ENCODE assay signal across 9 mouse cellular contexts in the genomic region with DNA sequence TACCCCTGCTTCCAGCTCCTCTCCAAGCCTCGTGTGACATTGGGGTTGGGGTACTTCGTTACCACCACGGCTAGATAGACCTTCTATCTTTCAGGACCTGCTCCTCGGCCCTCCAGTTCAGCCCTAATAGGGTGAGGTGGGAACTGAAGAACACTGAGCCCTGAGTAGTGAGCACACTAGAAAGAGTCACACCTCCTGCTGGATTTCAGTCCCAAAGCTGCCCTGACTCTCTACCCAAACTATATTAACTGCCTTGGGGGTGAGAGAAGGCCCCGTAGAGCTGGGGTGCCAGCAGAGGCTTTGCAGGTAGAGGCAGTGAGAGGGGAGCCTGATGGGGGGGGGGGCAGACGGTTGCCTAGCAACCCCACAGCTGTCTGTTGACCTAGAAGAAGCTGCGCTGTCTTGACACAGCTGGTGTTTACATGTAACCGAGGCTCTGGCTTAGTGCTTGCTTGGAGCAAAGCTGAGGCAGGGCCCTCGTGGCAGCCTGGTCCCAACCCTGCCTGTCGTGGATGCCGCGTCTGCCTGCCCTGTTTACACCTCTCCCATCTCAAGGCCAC. TPM values are rescaled to one million over a fixed set of nuclear protein-coding genes. Genes with fewer than 3 reads are reported as not detected.
DNase-seq lines count a peak whose midpoint lies in the region; ATAC-seq and TF ChIP-seq lines count a peak whose summit lies in the region.
"Had no signal": no experiment of that assay in that cellular context is flagged by ENCODE, and none has a peak within 500 bp of the region (broad histone marks: within the 10 kb centered on the region; RNA-seq: fewer than 3 reads in every experiment).

No protein-coding gene starts in this region.

- 25% methylated on average over 12 of the region's 12 CpGs for WGBS in liver, embryonic 11.5 days
- 16% methylated on average over 12 of the region's 12 CpGs for WGBS in forebrain, postnatal 0 days
- WGBS in liver, embryonic 12.5 days (ENCODE audit: insufficient replicate concordance), result 38% methylated on average over 12 of the region's 12 CpGs

- no peak for ATAC-seq in liver, embryonic 11.5 days (replicated peaks; ENCODE audit: low FRiP score)
- ATAC-seq in forebrain, postnatal 0 days, result peak; percentile 28; the same call in 1 of the 2 replicates
- ATAC-seq in liver, embryonic 12.5 days, result no peak
- ATAC-seq in monocyte, adult 5-6 weeks (replicated peaks; ENCODE audit: insufficient number of reproducible peaks, low FRiP score, low TSS enrichment, poor library complexity, severe bottlenecking), result no peak

- H3K27me3 ChIP-seq in liver, embryonic 11.5 days (replicated peaks; ENCODE audit: control insufficient read depth, insufficient read depth, low read length), result peaks cover 18% of the 10 kb centered on the region
- no peaks in the 10 kb centered on the region for H3K27me3 ChIP-seq in forebrain, postnatal 0 days (ENCODE audit: insufficient read depth, low read length)
- H3K27me3 ChIP-seq in liver, embryonic 12.5 days (replicated peaks), result peaks cover 45% of the 10 kb centered on the region

- TF ChIP-seq CTCF in forebrain, postnatal 0 days (IDR thresholded peaks at IDR 0.05; ENCODE audit: low read depth), result no peak

- peak overlapping the region; percentile 82 for H3K4me2 ChIP-seq in liver, embryonic 11.5 days
- H3K4me2 ChIP-seq in forebrain, postnatal 0 days (ENCODE audit: low read depth), result peak overlapping the region; percentile 94
- H3K4me2 ChIP-seq in liver, embryonic 12.5 days, result peak overlapping the region; percentile 72

- no peaks in the 10 kb centered on the region for H3K36me3 ChIP-seq in liver, embryonic 11.5 days (ENCODE audit: control insufficient read depth, insufficient read depth, low read length)
- H3K36me3 ChIP-seq in forebrain, postnatal 0 days (ENCODE audit: insufficient read depth), result no peaks in the 10 kb centered on the region
- no peaks in the 10 kb centered on the region for H3K36me3 ChIP-seq in liver, embryonic 12.5 days

- H3K9ac ChIP-seq in liver, embryonic 11.5 days (ENCODE audit: low read depth, low read length), result no peak overlapping the region
- H3K9ac ChIP-seq in forebrain, postnatal 0 days, result peak overlapping the region; percentile 59
- H3K9ac ChIP-seq in liver, embryonic 12.5 days, result no peak overlapping the region

- DNase-seq in liver, embryonic 11.5 days (ENCODE audit: low spot score), result no peak
- no peak for DNase-seq in liver
- peak; percentile 57 for DNase-seq in forebrain, postnatal 0 days
- DNase-seq in retina, embryonic 14.5 days (ENCODE audit: low spot score), result peak; percentile 70
- no peak for DNase-seq in ovary, adult 18-20 months (ENCODE audit: low spot score)
- DNase-seq in cerebellum, postnatal 36 days, result no peak

- H3K9me3 ChIP-seq in liver, embryonic 11.5 days (ENCODE audit: control insufficient read depth, low read length), result no peaks in the 10 kb centered on the region
- no peaks in the 10 kb centered on the region for H3K9me3 ChIP-seq in forebrain, postnatal 0 days (ENCODE audit: low read length)
- no peaks in the 10 kb centered on the region for H3K9me3 ChIP-seq in liver, embryonic 12.5 days (replicated peaks)
- H3K9me3 ChIP-seq: megakaryocyte, embryonic 14.5 days had no signal

- peak overlapping the region; percentile 43; the same call in 1 of the 2 replicates for H3K4me3 ChIP-seq in liver, embryonic 11.5 days (ENCODE audit: low read depth, low read length)
- H3K4me3 ChIP-seq in forebrain, postnatal 0 days (ENCODE audit: low read depth, low read length), result peak overlapping the region; percentile 39
- no peak overlapping the region for H3K4me3 ChIP-seq in liver, embryonic 12.5 days

- peak overlapping the region; percentile 28; the same call in 1 of the 2 replicates for H3K27ac ChIP-seq in liver, embryonic 11.5 days (ENCODE audit: low read depth, low read length)
- H3K27ac ChIP-seq in forebrain, postnatal 0 days (ENCODE audit: low read depth, low read length), result peak overlapping the region; percentile 51
- H3K27ac ChIP-seq in liver, embryonic 12.5 days, result no peak overlapping the region

- peaks cover 46% of the 10 kb centered on the region for H3K4me1 ChIP-seq in liver, embryonic 11.5 days (replicated peaks; ENCODE audit: control insufficient read depth, insufficient read depth, low read length)
- H3K4me1 ChIP-seq in forebrain, postnatal 0 days (ENCODE audit: insufficient read depth), result peaks cover 36% of the 10 kb centered on the region
- H3K4me1 ChIP-seq in liver, embryonic 12.5 days, result peaks cover 45% of the 10 kb centered on the region

RNA-seq across cellular contexts. Expression of a gene that starts 44.4 kb away (rescaled TPM):
- polyA plus RNA-seq in liver, embryonic 11.5 days (2014; fragmentation: Nextera tagmentation; extraction: Ambion mirVana), result 32.1 and 42.2 TPM in 2 replicates
- 8.1 and 11.3 TPM in 2 replicates for total RNA-seq in forebrain, postnatal 0 days (2014; rRNA removed)
- 15.7 and 24.1 TPM in 2 replicates for polyA plus RNA-seq in forebrain, postnatal 0 days (2015; fragmentation: Nextera tagmentation; extraction: Ambion mirVana)
- 35.9 and 42.2 TPM in 2 replicates for polyA plus RNA-seq in liver, embryonic 12.5 days (2016; fragmentation: Nextera tagmentation; extraction: Ambion mirVana)
- 66.9 to 107 TPM (median 85.9 TPM) in 3 replicates for total RNA-seq in monocyte, adult 5-6 weeks (2017)

Comparison
In these comparisons a context has a peak if more than half of its experiments do, and no peak if none do; other contexts are left out.
1. DNase-seq: peak in forebrain, postnatal 0 days (single experiment) and retina, embryonic 14.5 days (single experiment); none in liver, embryonic 11.5 days (single experiment), liver (single experiment), ovary, adult 18-20 months (single experiment) and cerebellum, postnatal 36 days (0 of 2).
2. Peak in every context shown above with its lines, with median percentiles within 50 percentile points of each other: H3K4me2 ChIP-seq.